Mouse (Mus musculus): ENCODE results near the gene Cnr1. TPM values are rescaled to one million over a fixed set of nuclear protein-coding genes. Genes with fewer than 3 reads are reported as not detected.

Cnr1 gene
- polyA plus RNA-seq, 1 experiment, result not detected

GRCm38 (mm10) chr4:33959841-33960240 is 35.4 kb downstream of the Cnr1 start:
- no peaks in the 10 kb centered on the region for H3K4me1 ChIP-seq (ENCODE audit: control insufficient read depth)
- H3K36me3 ChIP-seq (ENCODE audit: control insufficient read depth), result no peaks in the 10 kb centered on the region
- no peak overlapping the region for H3K4me3 ChIP-seq (replicated peaks)
- TF ChIP-seq TAL1 (IDR thresholded peaks at IDR 0.05; ENCODE audit: low read length), result no peak
- TF ChIP-seq GATA1 (IDR thresholded peaks at IDR 0.05; ENCODE audit: low read length), result no peak
- H3K9me3 ChIP-seq (ENCODE audit: control insufficient read depth, low read length), result no peaks in the 10 kb centered on the region
- H3K27me3 ChIP-seq (ENCODE audit: control insufficient read depth), result no peaks in the 10 kb centered on the region

- Histone ChIP-seq H3K4me3 (replicated peaks) (no peak overlapping the region), H3K9me3 (ENCODE audit: control insufficient read depth, low read length) (no peaks in the 10 kb centered on the region), H3K27me3 (ENCODE audit: control insufficient read depth) (no peaks in the 10 kb centered on the region), H3K4me1 (ENCODE audit: control insufficient read depth) (no peaks in the 10 kb centered on the region), H3K36me3 (ENCODE audit: control insufficient read depth) (no peaks in the 10 kb centered on the region)
- TF ChIP-seq GATA1 (IDR thresholded peaks at IDR 0.05; ENCODE audit: low read length), result no peak
- no peak for TF ChIP-seq TAL1 (IDR thresholded peaks at IDR 0.05; ENCODE audit: low read length)
Measured at GRCm38 (mm10) chr4:33970726-33971125, 46.3 kb downstream of the Cnr1 start.

- H3K27me3 ChIP-seq (ENCODE audit: control insufficient read depth), result no peaks in the 10 kb centered on the region
- no peak for TF ChIP-seq GATA1 (IDR thresholded peaks at IDR 0.05; ENCODE audit: low read length)
- TF ChIP-seq TAL1 (IDR thresholded peaks at IDR 0.05; ENCODE audit: low read length), result no peak
- no peaks in the 10 kb centered on the region for H3K4me1 ChIP-seq (ENCODE audit: control insufficient read depth)
- H3K36me3 ChIP-seq (ENCODE audit: control insufficient read depth), result no peaks in the 10 kb centered on the region
- H3K9me3 ChIP-seq (ENCODE audit: control insufficient read depth, low read length), result no peaks in the 10 kb centered on the region
- no peak overlapping the region for H3K4me3 ChIP-seq (replicated peaks)
Measured at GRCm38 (mm10) chr4:33988466-33989089, 64.2 kb downstream of the Cnr1 start.

- no peak for TF ChIP-seq TAL1 (IDR thresholded peaks at IDR 0.05; ENCODE audit: low read length)
- TF ChIP-seq GATA1 (IDR thresholded peaks at IDR 0.05; ENCODE audit: low read length), result no peak
- Histone ChIP-seq H3K36me3 (ENCODE audit: control insufficient read depth) (no peaks in the 10 kb centered on the region), H3K4me1 (ENCODE audit: control insufficient read depth) (no peaks in the 10 kb centered on the region), H3K4me3 (replicated peaks) (no peak overlapping the region), H3K27me3 (ENCODE audit: control insufficient read depth) (no peaks in the 10 kb centered on the region), H3K9me3 (ENCODE audit: control insufficient read depth, low read length) (no peaks in the 10 kb centered on the region)
Measured at GRCm38 (mm10) chr4:33992687-33993086, 68.3 kb downstream of the Cnr1 start.

DNA sequence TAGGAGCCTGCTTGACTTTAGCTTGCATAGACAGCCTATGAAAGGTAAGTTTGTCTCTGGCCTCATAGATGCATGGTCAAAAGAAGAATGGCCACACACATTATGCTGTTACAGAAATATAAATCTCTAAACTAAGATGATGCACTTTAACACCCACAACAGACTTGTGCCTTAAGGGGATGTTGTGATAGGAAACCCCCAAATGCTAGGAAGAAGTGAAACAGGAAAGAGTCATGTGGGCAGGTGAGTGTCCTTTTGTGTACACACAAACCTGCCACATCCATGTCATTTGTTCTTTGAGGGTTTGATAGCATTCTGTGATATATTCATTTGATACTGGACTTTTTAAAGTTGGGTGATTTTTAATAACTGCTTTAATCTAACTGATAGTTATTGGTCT is 72.0 kb downstream of the Cnr1 start:
- no peak overlapping the region for H3K4me3 ChIP-seq (replicated peaks)
- TF ChIP-seq TAL1 (IDR thresholded peaks at IDR 0.05; ENCODE audit: low read length) (no peak), GATA1 (IDR thresholded peaks at IDR 0.05; ENCODE audit: low read length) (no peak)
- no peaks in the 10 kb centered on the region for H3K4me1 ChIP-seq (ENCODE audit: control insufficient read depth)
- no peaks in the 10 kb centered on the region for H3K9me3 ChIP-seq (ENCODE audit: control insufficient read depth, low read length)
- H3K36me3 ChIP-seq (ENCODE audit: control insufficient read depth), result no peaks in the 10 kb centered on the region
- H3K27me3 ChIP-seq (ENCODE audit: control insufficient read depth), result no peaks in the 10 kb centered on the region

Other genes with a start within 250 kb of the Cnr1 start
- gene Spaca1, start 125.6 kb downstream of the Cnr1 start, polyA plus RNA-seq (2012), result not detected in 2 replicates

Data from erythroblast, embryonic 14.5 days (primary cell).